Mouse (Mus musculus) frontal cortex, adult 2 months (tissue): ENCODE results near the gene Iqsec1. TPM values are rescaled to one million over a fixed set of nuclear protein-coding genes. Genes with fewer than 3 reads are reported as not detected.

ENCODE experiments used
- polyA plus RNA-seq: library from polyadenylated mRNA; depleted of rRNA; stranded (reverse); fragments of >200 nt; gene quantifications from 2 replicates; pipeline ENCODE4 v1.2.3, GENCODE M21; 2012; rRNA removed

The Iqsec1 gene
- polyA plus RNA-seq, 1 experiment = 142 TPM

Other genes with a start within 250 kb of the Iqsec1 start
- gene Nup210, start 128.1 kb upstream of the Iqsec1 start, polyA plus RNA-seq = 26.4 and 26.7 TPM in 2 replicates
- 167 and 189 TPM in 2 replicates for gene Hdac11, start 168.0 kb upstream of the Iqsec1 start, polyA plus RNA-seq
- gene Fbln2, start 223.8 kb upstream of the Iqsec1 start, polyA plus RNA-seq = 25.3 and 25.6 TPM in 2 replicates